Mouse (Mus musculus) liver, embryonic 13.5 days (tissue): ENCODE measurements around the gene Sap18b. TPM values are rescaled to one million over a fixed set of nuclear protein-coding genes. Genes with fewer than 3 reads are reported as not detected.
"Not testable (repeated sequence)": the region's sequence is repeated elsewhere in the genome, so short reads cannot be mapped to it uniquely, and the experiment has no call there.

Source experiments
- ATAC-seq: fragments of 200-750 bp; cut with Nextera tagmentation; 2 replicates; pipeline ENCODE4 v1.8.0; 2017; ENCODE audit warnings: low read depth, mild to moderate bottlenecking, moderate number of reproducible peaks, moderate library complexity
- DNase-seq: peaks from one replicate; pipeline ENCODE4 v3.0.0; 2022
- H3K27ac ChIP-seq: fragments of 300-500 bp; sonication (generic); 2 replicates; pipeline ENCODE4 v1.5.1; 2015; ENCODE audit warnings: moderate library complexity, mild to moderate bottlenecking, inconsistent platforms
- H3K27me3 ChIP-seq: fragments of 300-500 bp; sonication (generic); 2 replicates; pipeline ENCODE4 v1.6.1; 2015; ENCODE audit warnings: mild to moderate bottlenecking, inconsistent platforms
- H3K36me3 ChIP-seq: fragments of 300-500 bp; sonication (generic); 2 replicates; pipeline ENCODE4 v1.6.1; 2015; ENCODE audit warnings: mild to moderate bottlenecking, inconsistent platforms
- H3K4me1 ChIP-seq: fragments of 300-500 bp; sonication (generic); replicated peaks from 2 replicates; pipeline ENCODE4 v1.6.1; 2015; ENCODE audit warnings: inconsistent platforms
- H3K4me2 ChIP-seq: fragments of 300-500 bp; sonication (generic); 2 replicates; pipeline ENCODE4 v1.6.1; 2015; ENCODE audit warnings: inconsistent platforms, mild to moderate bottlenecking, moderate library complexity
- H3K4me3 ChIP-seq: fragments of 300-500 bp; sonication (generic); replicated peaks from 2 replicates; pipeline ENCODE4 v1.5.1; 2015; ENCODE audit warnings: mild to moderate bottlenecking, inconsistent platforms
- H3K9ac ChIP-seq: fragments of 300-500 bp; sonication (generic); 2 replicates; pipeline ENCODE4 v1.6.1; 2015; ENCODE audit warnings: mild to moderate bottlenecking, inconsistent platforms
- H3K9me3 ChIP-seq: fragments of 300-500 bp; sonication (generic); replicated peaks from 2 replicates; pipeline ENCODE4 v1.6.1; 2016; ENCODE audit warnings: inconsistent platforms
- WGBS: fragments of 180-500 bp; shearing (Covaris S2); methylation state at CpG from one replicate; pipeline ENCODE4 v1.1.7; 2015; ENCODE audit not compliant: insufficient replicate concordance; 5-methylcytosine and 5-hydroxymethylcytosine counted together
- polyA plus RNA-seq: library from polyadenylated mRNA; unstranded; fragments of >200 nt; fragmentation: Nextera tagmentation; extraction: Ambion mirVana; gene quantifications from 2 replicates; pipeline ENCODE4 v1.2.1, GENCODE M21; 2015

Gene Sap18b
- polyA plus RNA-seq, 1 experiment from 2014 or later: 295 TPM

- 79% methylated on average over 19 of the region's 19 CpGs for WGBS
- DNase-seq: no peak
Observed at GRCm38 (mm10) chr8:95848734-95849464, 23.8 kb downstream of the Sap18b start.

GRCm38 (mm10) chr8:95850326-95850725 lies 25.2 kb downstream of the Sap18b start:
- WGBS: 81% methylated on average over 2 of the region's 2 CpGs
- Histone ChIP-seq H3K27me3 (no peaks in the 10 kb centered on the region), H3K27ac (no peak overlapping the region), H3K36me3 (peaks cover 17% of the 10 kb centered on the region; the same call in 1 of the 2 replicates), H3K4me1 (peaks cover 25% of the 10 kb centered on the region), H3K9me3 (no peaks in the 10 kb centered on the region), H3K4me3 (no peak overlapping the region), H3K9ac (no peak overlapping the region), H3K4me2 (no peak overlapping the region)
- DNase-seq: no peak
- no peak for ATAC-seq

More at GRCm38 (mm10) chr8:95848734-95849464, 23.8 kb downstream of the Sap18b start:
- H3K36me3 ChIP-seq: peaks cover 26% of the 10 kb centered on the region
- H3K4me1 ChIP-seq: peaks cover 25% of the 10 kb centered on the region
- no peak overlapping the region for H3K27ac ChIP-seq
- H3K9ac ChIP-seq: no peak overlapping the region
- H3K27me3 ChIP-seq: no peaks in the 10 kb centered on the region
- no peak for ATAC-seq
- H3K4me2 ChIP-seq: no peak overlapping the region
- H3K9me3 ChIP-seq: no peaks in the 10 kb centered on the region
- H3K4me3 ChIP-seq: no peak overlapping the region

GRCm38 (mm10) chr8:95852290-95852689 lies 27.1 kb downstream of the Sap18b start:
- Histone ChIP-seq H3K27ac (peak overlapping the region; percentile 60), H3K4me2 (peak overlapping the region; percentile 71), H3K4me3 (peak overlapping the region; percentile 62), H3K36me3 (peaks cover 8% of the 10 kb centered on the region; the same call in 1 of the 2 replicates), H3K4me1 (peaks cover 25% of the 10 kb centered on the region), H3K9me3 (no peaks in the 10 kb centered on the region), H3K9ac (peak overlapping the region; percentile 69), H3K27me3 (no peaks in the 10 kb centered on the region)
- no peak for DNase-seq
- WGBS: 33% methylated on average over 4 of the region's 4 CpGs
- peak; percentile 50 for ATAC-seq

GRCm38 (mm10) chr8:95853102-95853843 lies 28.1 kb downstream of the Sap18b start, which contains the start of gene Slc38a7:
TSS of gene Slc38a7 (minus strand) at chr8:95853539.
- Histone ChIP-seq H3K9me3 (no peaks in the 10 kb centered on the region), H3K4me3 (peak within 1 kb of the TSS; percentile 62), H3K27ac (peak within 1 kb of the TSS; percentile 60), H3K9ac (peak within 1 kb of the TSS; percentile 69), H3K4me2 (peak within 1 kb of the TSS; percentile 71), H3K27me3 (no peaks in the 10 kb centered on the region), H3K4me1 (peaks cover 18% of the 10 kb centered on the region), H3K36me3 (peaks cover 4% of the 10 kb centered on the region; the same call in 1 of the 2 replicates)
- peak; percentile 86 for ATAC-seq
- DNase-seq: peak; percentile 59
- WGBS: 15% methylated on average over 22 of the region's 22 CpGs

GRCm38 (mm10) chr8:95854174-95854573 lies 29.0 kb downstream of the Sap18b start:
- no peaks in the 10 kb centered on the region for H3K9me3 ChIP-seq
- no peaks in the 10 kb centered on the region for H3K36me3 ChIP-seq
- H3K4me3 ChIP-seq: no peak overlapping the region
- H3K27ac ChIP-seq: no peak overlapping the region
- WGBS: 72% methylated on average over 6 of the region's 6 CpGs
- H3K9ac ChIP-seq: no peak overlapping the region
- no peak overlapping the region for H3K4me2 ChIP-seq
- DNase-seq (no peak), ATAC-seq (no peak)
- H3K27me3 ChIP-seq: no peaks in the 10 kb centered on the region
- H3K4me1 ChIP-seq: peaks cover 11% of the 10 kb centered on the region

GRCm38 (mm10) chr8:95863761-95864440 lies 38.8 kb downstream of the Sap18b start:
- not testable (repeated sequence) for DNase-seq, H3K4me3 ChIP-seq, H3K4me1 ChIP-seq, H3K9me3 ChIP-seq, H3K4me2 ChIP-seq, H3K27ac ChIP-seq, H3K27me3 ChIP-seq, H3K9ac ChIP-seq
- 59% methylated on average over 10 of the region's 11 CpGs for WGBS
- ATAC-seq: peak; percentile 54; the same call in 1 of the 2 replicates
- H3K36me3 ChIP-seq: peaks cover 40% of the 10 kb centered on the region

- not testable (repeated sequence) for H3K4me2 ChIP-seq, H3K9ac ChIP-seq, H3K27me3 ChIP-seq, H3K4me1 ChIP-seq, ATAC-seq, H3K4me3 ChIP-seq, H3K27ac ChIP-seq, DNase-seq, H3K9me3 ChIP-seq
- H3K36me3 ChIP-seq: peaks cover 49% of the 10 kb centered on the region
- 87% methylated on average over 18 of the region's 18 CpGs for WGBS
Observed at GRCm38 (mm10) chr8:95864851-95865250, 39.7 kb downstream of the Sap18b start.

- no peak overlapping the region for H3K4me2 ChIP-seq
- no peaks in the 10 kb centered on the region for H3K4me1 ChIP-seq
- peaks cover 96% of the 10 kb centered on the region for H3K36me3 ChIP-seq
- no peak overlapping the region for H3K4me3 ChIP-seq
- no peaks in the 10 kb centered on the region for H3K9me3 ChIP-seq
- DNase-seq (no peak), ATAC-seq (no peak)
- WGBS: 81% methylated on average over 16 of the region's 16 CpGs
- H3K9ac ChIP-seq: no peak overlapping the region
- H3K27me3 ChIP-seq: no peaks in the 10 kb centered on the region
- no peak overlapping the region for H3K27ac ChIP-seq
Observed at GRCm38 (mm10) chr8:95871690-95872089, 46.5 kb downstream of the Sap18b start.

- peaks cover 13% of the 10 kb centered on the region for H3K4me1 ChIP-seq
- DNase-seq: no peak
- H3K4me2 ChIP-seq: no peak overlapping the region
- no peak for ATAC-seq
- 91% methylated on average over 7 of the region's 7 CpGs for WGBS
- H3K27me3 ChIP-seq: no peaks in the 10 kb centered on the region
- no peaks in the 10 kb centered on the region for H3K9me3 ChIP-seq
- H3K4me3 ChIP-seq: no peak overlapping the region
- H3K36me3 ChIP-seq: peaks cover 76% of the 10 kb centered on the region
- H3K9ac ChIP-seq: no peak overlapping the region
- no peak overlapping the region for H3K27ac ChIP-seq
Observed at GRCm38 (mm10) chr8:95875270-95875669, 50.1 kb downstream of the Sap18b start.
